8 mouse cellular contexts compared by ENCODE assay signal in genomic region chr7:127992488-127993340, GRCm38 (mm10). TPM values are rescaled to one million over a fixed set of nuclear protein-coding genes. Genes with fewer than 3 reads are reported as not detected.
DNase-seq lines count a peak whose midpoint lies in the region; ATAC-seq and TF ChIP-seq lines count a peak whose summit lies in the region.

No protein-coding gene starts in this region.

- in situ Hi-C loops in ES-E14 (cut with MboI; ENCODE audit: low sequenced_read_pairs in 2 of 2, unreplicated experiment in 2 of 2): no loop called here

- peak overlapping the region; percentile 54 for H3K9ac ChIP-seq in heart, embryonic 15.5 days
- H3K9ac ChIP-seq in ES-E14 (ENCODE audit: insufficient read depth, low read depth, low read length, poor library complexity, severe bottlenecking): peak overlapping the region; percentile 73
- H3K9ac ChIP-seq in hindbrain, embryonic 13.5 days: no peak overlapping the region

- intact Hi-C loops in gastrocnemius, postnatal 36 days (cut with DNase I): no loop called here

- no peak for ATAC-seq in heart, embryonic 15.5 days (replicated peaks; ENCODE audit: insufficient number of reproducible peaks, insufficient read depth, low FRiP score, low read depth)
- no peak for ATAC-seq in hindbrain, embryonic 13.5 days (ENCODE audit: low FRiP score)
- ATAC-seq in megakaryocyte progenitor cell, adult 5-6 weeks (replicated peaks; ENCODE audit: poor library complexity): peak; percentile 10

- DNase-seq in heart, adult 9 months (ENCODE audit: low spot score in 2 of 2): no peak
- DNase-seq in ES-E14 (ENCODE audit: low read depth, low spot score): no peak
- DNase-seq in cerebellum, postnatal 4 days (ENCODE audit: low spot score in 2 of 2): no peak
- no peak for DNase-seq in ovary, adult 18-20 months (ENCODE audit: low spot score)
- no peak for DNase-seq in gastrocnemius, postnatal 36 days

- peak overlapping the region; percentile 48 for H3K27ac ChIP-seq in heart, embryonic 15.5 days
- H3K27ac ChIP-seq in ES-E14 (ENCODE audit: insufficient read depth, low read depth, low read length, poor library complexity, severe bottlenecking): peak overlapping the region; percentile 51
- 0 out of 2 replicates have a peak overlapping the region, but pooled peaks have one; percentile 4 for H3K27ac ChIP-seq in hindbrain, embryonic 13.5 days

- peaks cover 21% of the 10 kb centered on the region for H3K4me1 ChIP-seq in heart, embryonic 15.5 days (replicated peaks)
- H3K4me1 ChIP-seq in ES-E14 (ENCODE audit: control insufficient read depth in 2 of 2, insufficient read depth in 2 of 2, low read length in 2 of 2, poor library complexity in 1 of 2): no peaks in the 10 kb centered on the region; a peak in 1 of 4 replicates
- H3K4me1 ChIP-seq in hindbrain, embryonic 13.5 days (replicated peaks): peaks cover 9% of the 10 kb centered on the region; the same call in 1 of the 2 replicates

- H3K36me3 ChIP-seq in heart, embryonic 15.5 days: peaks cover 14% of the 10 kb centered on the region
- H3K36me3 ChIP-seq in ES-E14 (ENCODE audit: control insufficient read depth, insufficient read depth, low read length, poor library complexity, severe bottlenecking): peaks cover 4% of the 10 kb centered on the region; the same call in 1 of the 2 replicates
- peaks cover 35% of the 10 kb centered on the region for H3K36me3 ChIP-seq in hindbrain, embryonic 13.5 days

- H3K4me2 ChIP-seq in heart, embryonic 15.5 days: peak overlapping the region; percentile 69
- peak overlapping the region; percentile 36 for H3K4me2 ChIP-seq in hindbrain, embryonic 13.5 days

- H3K4me3 ChIP-seq in heart, embryonic 15.5 days: peak overlapping the region; percentile 53
- peak overlapping the region; percentile 69 to 76 for H3K4me3 ChIP-seq in ES-E14 (ENCODE audit: insufficient read depth in 1 of 2, low read depth in 1 of 2, low read length in 2 of 2, poor library complexity in 1 of 2, severe bottlenecking in 1 of 2)
- H3K4me3 ChIP-seq in hindbrain, embryonic 13.5 days: peak overlapping the region; percentile 2; the same call in 1 of the 2 replicates

- WGBS in heart, embryonic 15.5 days: 31% methylated on average over 5 of the region's 5 CpGs
- 57% methylated on average over 5 of the region's 5 CpGs for WGBS in hindbrain, embryonic 13.5 days

- H3K27me3 ChIP-seq in heart, embryonic 15.5 days: no peaks in the 10 kb centered on the region
- no peaks in the 10 kb centered on the region for H3K27me3 ChIP-seq in hindbrain, embryonic 13.5 days

- H3K9me3 ChIP-seq in heart, embryonic 15.5 days (replicated peaks): no peaks in the 10 kb centered on the region
- H3K9me3 ChIP-seq in ES-E14 (ENCODE audit: control insufficient read depth, insufficient read depth, low read depth, low read length): no peaks in the 10 kb centered on the region
- no peaks in the 10 kb centered on the region for H3K9me3 ChIP-seq in hindbrain, embryonic 13.5 days

TF ChIP-seq in ES-E14, 5 proteins besides CTCF, POLR2A, EP300 and RAD21:
- TF ChIP-seq HCFC1 (IDR thresholded peaks at IDR 0.05; ENCODE audit: borderline replicate concordance, insufficient read depth, low read length) (no peak), MAFK (IDR thresholded peaks at IDR 0.05; ENCODE audit: insufficient read depth, low read depth, low read length) (peak; percentile 71), ZC3H11A (IDR thresholded peaks at IDR 0.05; ENCODE audit: borderline replicate concordance, low read depth, low read length) (no peak), ZNF384 (IDR thresholded peaks at IDR 0.05; ENCODE audit: low read depth, low read length) (peak; percentile 83), CHD2 (IDR thresholded peaks at IDR 0.05; ENCODE audit: low read depth, low read length) (no peak)

RNA-seq across cellular contexts. Expression of gene Pycard, which starts 1.0 kb away (rescaled TPM):
- polyA plus RNA-seq in heart, embryonic 15.5 days (2015; fragmentation: Nextera tagmentation; extraction: Ambion mirVana): 42.8 and 56.1 TPM in 2 replicates
- 38.7 and 62.1 TPM in 2 replicates for total RNA-seq in ES-E14 (2012; rRNA removed)
- 6.5 and 8.2 TPM in 2 replicates for polyA plus RNA-seq in hindbrain, embryonic 13.5 days (2015; fragmentation: Nextera tagmentation; extraction: Ambion mirVana)
- total RNA-seq in megakaryocyte progenitor cell, adult 5-6 weeks (2015): 142 and 147 TPM in 2 replicates
- 20.8 and 26.9 TPM in 2 replicates for total RNA-seq in megakaryocyte progenitor cell, adult 5-6 weeks (2017)
- 1 to 10 TPM; 1.2 to 1.6 TPM for total RNA-seq in gastrocnemius, postnatal 36 days (2021)

RNA-seq across cellular contexts. Expression of gene Trim72, which starts 11.0 kb away (rescaled TPM):
- polyA plus RNA-seq in heart, embryonic 15.5 days (2015; fragmentation: Nextera tagmentation; extraction: Ambion mirVana): 0.77 and 1.1 TPM in 2 replicates
- 1.1 and 1.2 TPM in 2 replicates for total RNA-seq in ES-E14 (2012; rRNA removed)
- 0.13 TPM in 1 of 2 replicates, not detected in the other for polyA plus RNA-seq in hindbrain, embryonic 13.5 days (2015; fragmentation: Nextera tagmentation; extraction: Ambion mirVana)
- total RNA-seq in megakaryocyte progenitor cell, adult 5-6 weeks (2015): not detected in 2 replicates
- total RNA-seq in megakaryocyte progenitor cell, adult 5-6 weeks (2017): not detected in 2 replicates
- 100 to 1,000 TPM; 200 to 226 TPM for total RNA-seq in gastrocnemius, postnatal 36 days (2021)

RNA-seq across cellular contexts. Expression of gene Fus, which starts 25.5 kb away (rescaled TPM):
- polyA plus RNA-seq in heart, embryonic 15.5 days (2015; fragmentation: Nextera tagmentation; extraction: Ambion mirVana): 254 and 307 TPM in 2 replicates
- 91.6 and 142 TPM in 2 replicates for total RNA-seq in ES-E14 (2012; rRNA removed)
- 397 and 402 TPM in 2 replicates for polyA plus RNA-seq in hindbrain, embryonic 13.5 days (2015; fragmentation: Nextera tagmentation; extraction: Ambion mirVana)
- 180 and 190 TPM in 2 replicates for total RNA-seq in megakaryocyte progenitor cell, adult 5-6 weeks (2015)
- total RNA-seq in megakaryocyte progenitor cell, adult 5-6 weeks (2017): 27.2 and 49.5 TPM in 2 replicates
- 10 to 100 TPM; 60.9 to 92.2 TPM for total RNA-seq in gastrocnemius, postnatal 36 days (2021)

RNA-seq across cellular contexts. Expression of gene Prss36, which starts 46.2 kb away (rescaled TPM):
- 7.9 and 10.0 TPM in 2 replicates for polyA plus RNA-seq in heart, embryonic 15.5 days (2015; fragmentation: Nextera tagmentation; extraction: Ambion mirVana)
- 15.3 and 15.4 TPM in 2 replicates for total RNA-seq in ES-E14 (2012; rRNA removed)
- 11.8 and 13.3 TPM in 2 replicates for polyA plus RNA-seq in hindbrain, embryonic 13.5 days (2015; fragmentation: Nextera tagmentation; extraction: Ambion mirVana)
- total RNA-seq in megakaryocyte progenitor cell, adult 5-6 weeks (2015): 1.5 and 2.3 TPM in 2 replicates
- total RNA-seq in megakaryocyte progenitor cell, adult 5-6 weeks (2017): 0.75 and 7.2 TPM in 2 replicates
- total RNA-seq in gastrocnemius, postnatal 36 days (2021): 1 to 10 TPM; 6.5 to 7.2 TPM

Comparison
In these comparisons a context has a peak if more than half of its experiments do, and no peak if none do; other contexts are left out.
1. H3K4me3 ChIP-seq: peak in every context shown above with its lines; median percentile 72 in ES-E14; 53 in heart, embryonic 15.5 days; 2 in hindbrain, embryonic 13.5 days.
2. RNA of gene Pycard, which starts 1.0 kb away (total RNA-seq): 20.8 to 147 TPM in megakaryocyte progenitor cell, adult 5-6 weeks and 38.7 to 62.1 TPM in ES-E14; 1.2 to 1.6 TPM in gastrocnemius, postnatal 36 days; every median in the first group is over 4 times any median in the second.
3. RNA of gene Trim72, which starts 11.0 kb away (total RNA-seq): 200 to 226 TPM in gastrocnemius, postnatal 36 days; 1.1 to 1.2 TPM in ES-E14 and not detected in megakaryocyte progenitor cell, adult 5-6 weeks; every median in the first group is over 10 times any median in the second.
4. Peak in every context shown above with its lines, with median percentiles within 50 percentile points of each other: H3K27ac ChIP-seq.